Mouse (Mus musculus) mesoderm, embryonic 11.5 days (tissue): ENCODE data around the gene Abhd12b.
"Not testable (repeated sequence)": the region's sequence is repeated elsewhere in the genome, so short reads cannot be mapped to it uniquely, and the experiment has no call there.

Experiments
- DNase-seq: peaks from one replicate; pipeline ENCODE4 v3.0.0-alpha.2; 2012; ENCODE audit warnings: low read depth, low spot score

The Abhd12b gene

GRCm38 (mm10) chr12:70137626-70138025 is 16.3 kb upstream of the Abhd12b start:
- DNase-seq: no peak

GRCm38 (mm10) chr12:70139871-70140270 is 14.1 kb upstream of the Abhd12b start:
- DNase-seq: no peak

- DNase-seq: no peak
Measured at GRCm38 (mm10) chr12:70140542-70140941, 13.4 kb upstream of the Abhd12b start.

- no peak for DNase-seq
Measured at GRCm38 (mm10) chr12:70140993-70141576, 12.9 kb upstream of the Abhd12b start.

- DNase-seq: peak; percentile 61
Measured at GRCm38 (mm10) chr12:70144106-70144587, 9.8 kb upstream of the Abhd12b start.

GRCm38 (mm10) chr12:70144637-70145448 is 9.1 kb upstream of the Abhd12b start:
- DNase-seq: peak; percentile 79

- no peak for DNase-seq
Measured at GRCm38 (mm10) chr12:70145586-70145985, 8.4 kb upstream of the Abhd12b start.

- DNase-seq: peak; percentile 37
Measured at GRCm38 (mm10) chr12:70147986-70148630, 5.8 kb upstream of the Abhd12b start.

GRCm38 (mm10) chr12:70148631-70149265 is 5.2 kb upstream of the Abhd12b start:
- DNase-seq: no peak

GRCm38 (mm10) chr12:70156222-70156621 is 2.3 kb downstream of the Abhd12b start:
- DNase-seq: no peak

- no peak for DNase-seq
Measured at GRCm38 (mm10) chr12:70157292-70158066, 3.5 kb downstream of the Abhd12b start.

GRCm38 (mm10) chr12:70161057-70161456 is 7.1 kb downstream of the Abhd12b start:
- no peak for DNase-seq

- no peak for DNase-seq
Measured at GRCm38 (mm10) chr12:70164741-70165140, 10.8 kb downstream of the Abhd12b start.

GRCm38 (mm10) chr12:70167950-70168349 is 14.0 kb downstream of the Abhd12b start:
- DNase-seq: no peak

GRCm38 (mm10) chr12:70169969-70170368 is 16.0 kb downstream of the Abhd12b start:
- DNase-seq: no peak

GRCm38 (mm10) chr12:70183507-70183906 is 29.6 kb downstream of the Abhd12b start:
- DNase-seq: not testable (repeated sequence)

- DNase-seq: no peak
Measured at GRCm38 (mm10) chr12:70184173-70184783, 30.3 kb downstream of the Abhd12b start.

- peak; percentile 31 for DNase-seq
Measured at GRCm38 (mm10) chr12:70192267-70192727, 38.4 kb downstream of the Abhd12b start.

- DNase-seq: no peak
Measured at GRCm38 (mm10) chr12:70195426-70195825, 41.5 kb downstream of the Abhd12b start.

- no peak for DNase-seq
Measured at GRCm38 (mm10) chr12:70196341-70196740, 42.4 kb downstream of the Abhd12b start.
